Mouse (Mus musculus) gastrocnemius, adult 8-10 months (tissue): ENCODE results near the gene Foxo6. TPM values are rescaled to one million over a fixed set of nuclear protein-coding genes. Genes with fewer than 3 reads are reported as not detected.
A peak's percentile ranks its signal among the peaks of the same experiment; 100 is the strongest.

ENCODE experiments used
- DNase-seq, 2 experiments: peaks; one replicate each; pipeline ENCODE4 v3.0.0; 2022; ENCODE audit warnings: low spot score in 2 of 2
- total RNA-seq, 4 experiments: library from RNA; stranded (reverse); gene quantifications; 2 replicates each; pipeline ENCODE4 v1.2.4; 2022

Gene Foxo6
- total RNA-seq, 4 experiments from 2014 or later, result 2.8 to 4.6 (median 3.9) TPM

GRCm38 (mm10) chr4:120284187-120284586 is 3.0 kb downstream of the Foxo6 start:
- DNase-seq, result no peak

GRCm38 (mm10) chr4:120283141-120283540 is 4.0 kb downstream of the Foxo6 start:
- peak; percentile 86 to 87 for DNase-seq

- peak in 1 of 2 experiments; percentile 52 for DNase-seq
These were observed 4.5 kb downstream of the Foxo6 start for GRCm38 (mm10) chr4:120282568-120283091.

- no peak for DNase-seq
These were observed 6.1 kb downstream of the Foxo6 start for GRCm38 (mm10) chr4:120281011-120281410.

- no peak for DNase-seq
These were observed 6.7 kb downstream of the Foxo6 start for GRCm38 (mm10) chr4:120280432-120280831.

- peak; percentile 85 to 91 for DNase-seq
These were observed 9.8 kb downstream of the Foxo6 start for GRCm38 (mm10) chr4:120277255-120277928.

GRCm38 (mm10) chr4:120275487-120275886 is 11.7 kb downstream of the Foxo6 start:
- no peak for DNase-seq

GRCm38 (mm10) chr4:120273594-120273993 is 13.6 kb downstream of the Foxo6 start:
- DNase-seq, result no peak

GRCm38 (mm10) chr4:120271886-120272580 is 15.1 kb downstream of the Foxo6 start:
- DNase-seq, result no peak

- no peak for DNase-seq
These were observed 15.9 kb downstream of the Foxo6 start for GRCm38 (mm10) chr4:120271208-120271607.

GRCm38 (mm10) chr4:120270937-120271199 is 16.3 kb downstream of the Foxo6 start:
- no peak for DNase-seq

- no peak for DNase-seq
These were observed 16.8 kb downstream of the Foxo6 start for GRCm38 (mm10) chr4:120270148-120270936.

- DNase-seq, result no peak
These were observed 17.7 kb downstream of the Foxo6 start for GRCm38 (mm10) chr4:120269426-120269825.

GRCm38 (mm10) chr4:120268214-120269061 is 18.7 kb downstream of the Foxo6 start:
- DNase-seq, result no peak

GRCm38 (mm10) chr4:120267683-120268082 is 19.5 kb downstream of the Foxo6 start:
- no peak for DNase-seq

- no peak for DNase-seq
These were observed 20.0 kb downstream of the Foxo6 start for GRCm38 (mm10) chr4:120267136-120267535.

- no peak for DNase-seq
These were observed 23.0 kb downstream of the Foxo6 start for GRCm38 (mm10) chr4:120264105-120264504.

GRCm38 (mm10) chr4:120262726-120263125 is 24.4 kb downstream of the Foxo6 start:
- DNase-seq, result no peak

GRCm38 (mm10) chr4:120262206-120262605 is 24.9 kb downstream of the Foxo6 start:
- no peak for DNase-seq

GRCm38 (mm10) chr4:120259356-120260181 is 27.6 kb downstream of the Foxo6 start:
- DNase-seq, result no peak
